13 mouse cellular contexts compared by ENCODE assay signal in genomic region chr7:98801086-98801485, GRCm38 (mm10). TPM values are rescaled to one million over a fixed set of nuclear protein-coding genes. Genes with fewer than 3 reads are reported as not detected.
A peak's percentile ranks its signal among the peaks of the same experiment; 100 is the strongest.
DNase-seq lines count a peak whose midpoint lies in the region; ATAC-seq and TF ChIP-seq lines count a peak whose summit lies in the region.
"Had no signal": no experiment of that assay in that cellular context is flagged by ENCODE, and none has a peak within 500 bp of the region (broad histone marks: within the 10 kb centered on the region; RNA-seq: fewer than 3 reads in every experiment).

No protein-coding gene starts in this region.

- H3K36me3 ChIP-seq in lung, postnatal 0 days (ENCODE audit: insufficient read depth, low read length): no peaks in the 10 kb centered on the region
- no peaks in the 10 kb centered on the region for H3K36me3 ChIP-seq in myocyte (ENCODE audit: control insufficient read depth, insufficient read depth)
- H3K36me3 ChIP-seq: neural tube, embryonic 15.5 days had no signal

- no peak for TF ChIP-seq CTCF in lung, postnatal 0 days (IDR thresholded peaks at IDR 0.05)
- no peak for TF ChIP-seq CTCF in lung, adult 2 months (IDR thresholded peaks at IDR 0.05; ENCODE audit: insufficient read depth, low read length)
- TF ChIP-seq CTCF in brain, embryonic 14.5 days (IDR thresholded peaks at IDR 0.05; ENCODE audit: borderline replicate concordance, extremely low read depth, insufficient read depth, insufficient read length): no peak

- H3K4me3 ChIP-seq in lung, postnatal 0 days (ENCODE audit: low read depth, low read length): no peak overlapping the region
- no peak overlapping the region for H3K4me3 ChIP-seq in lung, adult 2 months (replicated peaks; ENCODE audit: extremely low read depth, low read depth, low read length)
- H3K4me3 ChIP-seq in myocyte: no peak overlapping the region
- H3K4me3 ChIP-seq: neural tube, embryonic 15.5 days had no signal

- H3K79me2 ChIP-seq in myocyte (ENCODE audit: control insufficient read depth, insufficient read depth): no peaks in the 10 kb centered on the region

- peak; percentile 46; the same call in 1 of the 2 replicates for ATAC-seq in lung, postnatal 0 days

- TF ChIP-seq EP300 in lung, postnatal 0 days (IDR thresholded peaks at IDR 0.05): no peak

- 49% methylated on average over 7 of the region's 7 CpGs for WGBS in lung, postnatal 0 days
- 61% methylated on average over 7 of the region's 7 CpGs for WGBS in lung, adult 2 months

- H3ac ChIP-seq in myocyte (ENCODE audit: control insufficient read depth, insufficient read length): no peak overlapping the region

- no peak overlapping the region for H3K9ac ChIP-seq in lung, postnatal 0 days (replicated peaks; ENCODE audit: low read depth)
- H3K9ac ChIP-seq: neural tube, embryonic 15.5 days had no signal

- peak; percentile 50 for DNase-seq in lung, postnatal 0 days (ENCODE audit: low spot score)
- DNase-seq in lung, adult 2 months: no peak
- DNase-seq in brain, embryonic 14.5 days (ENCODE audit: low read depth): peak; percentile 34
- DNase-seq in gastrocnemius, postnatal 25 days: peak; percentile 68
- no peak for DNase-seq in layer of hippocampus, adult 9-11 months
- DNase-seq in kidney, adult 18-20 months: no peak
- DNase-seq: adrenal gland, adult 2 months; cerebellum, adult 11 months; kidney, adult 11 months; right cerebral cortex, postnatal 4 days had no signal

- no peak overlapping the region for H3K4me2 ChIP-seq in lung, postnatal 0 days (replicated peaks; ENCODE audit: low read depth, low read length)
- H3K4me2 ChIP-seq in myocyte (ENCODE audit: low read depth): peak overlapping the region; percentile 46
- H3K4me2 ChIP-seq: midbrain, embryonic 11.5 days; neural tube, embryonic 15.5 days had no signal

- no peaks in the 10 kb centered on the region for H3K27me3 ChIP-seq in lung, postnatal 0 days (replicated peaks; ENCODE audit: insufficient read depth, low read length)
- no peaks in the 10 kb centered on the region for H3K27me3 ChIP-seq in myocyte (ENCODE audit: control insufficient read depth, insufficient read depth, insufficient read length)
- H3K27me3 ChIP-seq: neural tube, embryonic 15.5 days had no signal

- H3K4me1 ChIP-seq in lung, postnatal 0 days (ENCODE audit: insufficient read depth, low read depth, low read length): no peaks in the 10 kb centered on the region
- no peaks in the 10 kb centered on the region for H3K4me1 ChIP-seq in lung, adult 2 months (ENCODE audit: control insufficient read depth, insufficient read depth, low read length)

- H3K27ac ChIP-seq in lung, postnatal 0 days (ENCODE audit: low read length): no peak overlapping the region
- H3K27ac ChIP-seq: neural tube, embryonic 15.5 days had no signal

- TF ChIP-seq POLR2A in lung, adult 2 months (IDR thresholded peaks at IDR 0.05; ENCODE audit: borderline replicate concordance, extremely low read depth, low read depth, low read length): no peak
- no peak for TF ChIP-seq POLR2A in brain, embryonic 14.5 days (IDR thresholded peaks at IDR 0.05; ENCODE audit: borderline replicate concordance, extremely low read depth, insufficient read depth, insufficient read length, poor library complexity, severe bottlenecking)
- peak; percentile 55 for TF ChIP-seq POLR2A in myocyte (IDR thresholded peaks at IDR 0.05; ENCODE audit: insufficient read length, low read depth)

- H3K9me3 ChIP-seq in lung, postnatal 0 days (ENCODE audit: low read length): no peaks in the 10 kb centered on the region
- H3K9me3 ChIP-seq: neural tube, embryonic 15.5 days had no signal

TF ChIP-seq in myocyte, 11 proteins besides CTCF, POLR2A, EP300 and RAD21:
- TF ChIP-seq TCF12 (IDR thresholded peaks at IDR 0.05; ENCODE audit: insufficient read depth, poor library complexity, severe bottlenecking): no peak
- TF ChIP-seq TCF3 (IDR thresholded peaks at IDR 0.05; ENCODE audit: insufficient read length, low read depth): no peak
- TF ChIP-seq SRF (IDR thresholded peaks at IDR 0.05; ENCODE audit: control insufficient read depth, insufficient read length, low read depth): no peak
- TF ChIP-seq MAX (IDR thresholded peaks at IDR 0.05; ENCODE audit: low read depth): no peak
- TF ChIP-seq CEBPB (IDR thresholded peaks at IDR 0.05; ENCODE audit: insufficient read depth, poor library complexity, severe bottlenecking): peak; percentile 90

RNA-seq across cellular contexts. Expression of gene Wnt11, which starts 33.8 kb away (rescaled TPM):
- 10.5 and 11.8 TPM in 2 replicates for polyA plus RNA-seq in lung, postnatal 0 days (2015; fragmentation: Nextera tagmentation; extraction: Ambion mirVana)
- 35.1 and 47.3 TPM in 2 replicates for polyA plus RNA-seq in lung, adult 2 months (2012; rRNA removed)
- 5.4 and 6.2 TPM in 2 replicates for polyA plus RNA-seq in brain, embryonic 14.5 days (2012; rRNA removed)
- 1 to 10 TPM; 5.7 to 6.6 TPM for total RNA-seq in gastrocnemius, postnatal 25 days (2021)
- polyA plus RNA-seq in myocyte (2012; fragmentation: generic; extraction: Trizol): 6.3 TPM

Comparison
In these comparisons a context has a peak if more than half of its experiments do, and no peak if none do; other contexts are left out.
1. DNase-seq: peak in lung, postnatal 0 days (single experiment), brain, embryonic 14.5 days (single experiment) and gastrocnemius, postnatal 25 days (single experiment); none in lung, adult 2 months (single experiment), layer of hippocampus, adult 9-11 months (single experiment) and kidney, adult 18-20 months (single experiment).